Mouse (Mus musculus): ENCODE measurements around the gene Smg7. TPM values are rescaled to one million over a fixed set of nuclear protein-coding genes. Genes with fewer than 3 reads are reported as not detected.

The Smg7 gene
- polyA plus RNA-seq, 1 experiment from 2014 or later = 6.6 TPM

DNA sequence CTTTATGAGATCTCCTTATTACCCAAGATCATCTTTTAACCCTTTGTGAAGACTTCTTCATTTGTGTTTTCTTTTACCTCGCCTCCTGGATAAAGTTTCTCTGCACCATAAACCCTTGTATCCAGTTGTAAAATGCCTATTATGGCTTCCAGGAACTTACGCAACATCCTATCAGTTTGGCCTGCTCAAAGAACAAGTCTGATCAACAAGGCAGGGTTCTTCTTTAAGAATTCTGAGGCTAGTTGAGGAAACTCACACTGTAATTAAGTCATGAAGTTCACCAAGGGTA lies 94.1 kb downstream of the Smg7 start:
- no peaks in the 10 kb centered on the region for H3K27me3 ChIP-seq (ENCODE audit: insufficient read depth, low read length)
- no peaks in the 10 kb centered on the region; the same call in 1 of the 2 replicates for H3K36me3 ChIP-seq (replicated peaks; ENCODE audit: insufficient read depth, low read length)
- H3K9ac ChIP-seq (replicated peaks) = peak overlapping the region; percentile 62
- peak overlapping the region; percentile 51 for H3K4me2 ChIP-seq (ENCODE audit: low read depth, low read length)
- H3K4me3 ChIP-seq (ENCODE audit: low read depth, low read length) = peak overlapping the region; percentile 43
- no peaks in the 10 kb centered on the region for H3K9me3 ChIP-seq (ENCODE audit: low read length)
- 56% methylated on average over 2 of the region's 2 CpGs for WGBS (ENCODE audit: insufficient replicate concordance)
- H3K27ac ChIP-seq (ENCODE audit: low read depth) = peak overlapping the region; percentile 80
- no peaks in the 10 kb centered on the region for H3K4me1 ChIP-seq (ENCODE audit: insufficient read depth)
- TF ChIP-seq EP300 (IDR thresholded peaks at IDR 0.05; ENCODE audit: low read depth) = no peak
- DNase-seq = no peak
- no peak for ATAC-seq

DNA sequence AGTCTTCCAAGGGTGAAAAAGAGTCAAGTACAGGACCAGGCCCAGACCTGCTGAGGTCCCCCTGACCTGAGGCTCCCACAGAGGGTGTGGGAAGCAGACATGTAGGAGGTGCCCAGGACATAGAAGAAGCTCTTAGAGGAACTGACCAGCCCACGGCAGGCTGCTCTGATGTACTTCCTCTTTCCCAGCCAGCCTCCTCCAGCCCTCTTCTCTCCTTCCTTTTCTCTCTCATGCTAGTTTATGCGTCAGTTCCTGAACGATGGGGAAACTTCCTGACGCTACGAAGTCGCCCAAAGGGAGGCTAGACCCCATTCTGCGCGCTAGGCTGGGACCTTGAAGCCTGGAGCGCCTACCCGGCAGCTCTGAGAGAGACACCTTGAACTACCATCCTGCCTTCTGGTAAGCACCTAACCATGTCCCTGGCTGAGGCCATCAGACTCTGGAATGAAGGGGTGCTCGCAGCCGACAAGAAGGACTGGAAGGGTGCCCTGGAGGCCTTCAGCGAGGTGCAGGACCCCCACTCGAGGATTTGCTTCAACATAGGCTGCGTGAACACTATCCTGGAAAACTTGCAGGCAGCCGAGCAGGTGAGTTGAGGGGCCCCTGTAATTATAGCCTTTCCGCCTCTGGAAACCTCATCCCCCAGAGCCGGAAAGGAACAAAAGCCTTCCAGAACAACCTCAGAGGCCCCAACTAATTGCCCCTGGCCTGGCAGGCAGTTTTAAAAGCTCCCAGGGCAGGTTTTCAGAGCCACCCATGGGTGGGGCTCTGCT lies 94.6 kb downstream of the Smg7 start:
- 29% methylated on average over 18 of the region's 18 CpGs for WGBS (ENCODE audit: insufficient replicate concordance)
- Histone ChIP-seq H3K4me2 (ENCODE audit: low read depth, low read length) (peak overlapping the region; percentile 51), H3K9me3 (ENCODE audit: low read length) (no peaks in the 10 kb centered on the region), H3K9ac (replicated peaks) (peak overlapping the region; percentile 62), H3K27me3 (ENCODE audit: insufficient read depth, low read length) (no peaks in the 10 kb centered on the region), H3K36me3 (replicated peaks; ENCODE audit: insufficient read depth, low read length) (no peaks in the 10 kb centered on the region), H3K4me3 (ENCODE audit: low read depth, low read length) (peak overlapping the region; percentile 43), H3K4me1 (ENCODE audit: insufficient read depth) (no peaks in the 10 kb centered on the region), H3K27ac (ENCODE audit: low read depth) (peak overlapping the region; percentile 80)
- DNase-seq (peak; percentile 41), ATAC-seq (peak; percentile 64)
- TF ChIP-seq EP300 (IDR thresholded peaks at IDR 0.05; ENCODE audit: low read depth) (peak; percentile 31; the same call in 1 of the 2 replicates), CTCF (IDR thresholded peaks at IDR 0.05; ENCODE audit: low read depth) (no peak)

DNA sequence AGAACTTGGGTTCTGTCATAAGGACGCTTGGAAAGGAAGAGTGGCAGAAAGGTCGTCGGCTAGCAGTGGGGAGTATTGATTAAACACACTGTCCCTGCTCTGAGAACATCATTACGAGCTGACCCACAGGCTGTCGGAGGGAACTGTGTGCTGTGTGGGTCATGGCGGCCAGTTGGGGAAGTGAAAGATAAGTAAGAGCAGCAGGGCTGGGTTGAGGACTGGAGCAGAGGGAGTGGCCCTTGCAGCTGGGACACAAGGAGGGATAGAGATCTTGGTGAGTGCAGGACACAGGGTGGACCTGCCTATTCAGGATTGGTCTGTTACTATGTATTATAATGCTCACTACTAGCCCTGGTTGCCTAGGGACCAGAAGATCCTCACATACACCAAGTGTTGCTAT lies 97.5 kb downstream of the Smg7 start:
- Histone ChIP-seq H3K4me2 (ENCODE audit: low read depth, low read length) (no peak overlapping the region), H3K36me3 (replicated peaks; ENCODE audit: insufficient read depth, low read length) (no peaks in the 10 kb centered on the region), H3K9ac (replicated peaks) (no peak overlapping the region), H3K27me3 (ENCODE audit: insufficient read depth, low read length) (no peaks in the 10 kb centered on the region), H3K27ac (ENCODE audit: low read depth) (no peak overlapping the region), H3K9me3 (ENCODE audit: low read length) (no peaks in the 10 kb centered on the region), H3K4me3 (ENCODE audit: low read depth, low read length) (no peak overlapping the region), H3K4me1 (ENCODE audit: insufficient read depth) (no peaks in the 10 kb centered on the region; the same call in 1 of the 2 replicates)
- DNase-seq (no peak), ATAC-seq (no peak)
- WGBS (ENCODE audit: insufficient replicate concordance) = 51% methylated on average over 6 of the region's 6 CpGs
- no peak for TF ChIP-seq EP300 (IDR thresholded peaks at IDR 0.05; ENCODE audit: low read depth)
- no peak for TF ChIP-seq CTCF (IDR thresholded peaks at IDR 0.05; ENCODE audit: low read depth)

DNA sequence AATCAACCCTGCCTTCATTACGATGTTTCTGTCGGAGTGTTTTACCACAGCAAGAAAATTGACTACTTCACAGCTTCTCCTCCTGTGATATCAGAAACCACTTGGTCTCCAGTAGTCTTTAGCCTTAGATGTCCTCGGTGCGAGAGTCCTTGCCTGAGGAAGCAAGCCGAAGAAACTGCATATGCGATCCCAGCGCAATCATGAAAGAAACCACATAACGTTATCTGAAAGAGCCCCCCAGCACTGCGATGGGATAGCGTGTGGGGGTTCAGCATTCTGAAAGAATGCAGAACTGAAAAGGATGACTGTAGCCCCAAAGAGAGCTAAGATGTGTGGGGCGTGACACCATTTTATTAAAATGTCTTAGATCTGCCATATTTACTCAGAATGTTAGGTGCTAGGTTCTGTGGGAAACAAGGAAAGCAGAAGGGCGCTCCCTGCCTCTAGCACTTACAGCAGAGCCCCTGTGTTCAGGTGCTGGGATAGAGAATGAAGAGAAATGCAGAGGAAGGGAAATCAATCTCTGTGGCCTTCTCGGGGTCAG lies 101.7 kb downstream of the Smg7 start:
- H3K9ac ChIP-seq (replicated peaks) = no peak overlapping the region
- no peaks in the 10 kb centered on the region for H3K36me3 ChIP-seq (replicated peaks; ENCODE audit: insufficient read depth, low read length)
- WGBS (ENCODE audit: insufficient replicate concordance) = 70% methylated on average over 13 of the region's 13 CpGs
- H3K4me1 ChIP-seq (ENCODE audit: insufficient read depth) = peaks cover 4% of the 10 kb centered on the region
- no peak overlapping the region for H3K4me2 ChIP-seq (ENCODE audit: low read depth, low read length)
- H3K9me3 ChIP-seq (ENCODE audit: low read length) = no peaks in the 10 kb centered on the region
- no peak overlapping the region for H3K4me3 ChIP-seq (ENCODE audit: low read depth, low read length)
- no peak overlapping the region for H3K27ac ChIP-seq (ENCODE audit: low read depth)
- no peak for TF ChIP-seq EP300 (IDR thresholded peaks at IDR 0.05; ENCODE audit: low read depth)
- no peak for TF ChIP-seq CTCF (IDR thresholded peaks at IDR 0.05; ENCODE audit: low read depth)
- DNase-seq (no peak), ATAC-seq (no peak)
- H3K27me3 ChIP-seq (ENCODE audit: insufficient read depth, low read length) = no peaks in the 10 kb centered on the region

DNA sequence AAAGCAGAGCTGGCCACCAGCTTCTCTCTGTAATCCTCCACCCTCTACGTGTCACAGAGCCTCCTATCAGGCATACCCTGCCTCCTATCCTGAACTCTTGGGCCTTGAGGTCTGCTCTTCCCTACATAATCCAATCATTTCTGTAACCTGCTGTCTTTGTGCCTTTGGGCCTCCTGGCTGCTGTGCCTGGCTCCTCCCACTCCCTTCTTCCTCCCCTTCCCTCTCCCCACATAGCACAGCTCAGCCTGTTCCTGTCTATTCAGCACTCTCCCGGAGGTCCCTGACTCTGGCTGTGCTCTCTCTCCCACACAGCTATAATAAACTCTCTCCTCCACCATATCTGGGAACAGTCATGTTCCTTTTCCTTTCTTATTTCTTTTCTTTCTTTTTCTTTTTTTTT lies 102.5 kb downstream of the Smg7 start, which contains the start of gene Ncf2:
TSS of gene Ncf2 (plus strand) at position 298 of the 400 bp plus-strand sequence.
- no peak within 1 kb of the TSS for H3K4me3 ChIP-seq (ENCODE audit: low read depth, low read length)
- no peak within 1 kb of the TSS for H3K4me2 ChIP-seq (ENCODE audit: low read depth, low read length)
- H3K9me3 ChIP-seq (ENCODE audit: low read length) = no peaks in the 10 kb centered on the region
- no peaks in the 10 kb centered on the region for H3K36me3 ChIP-seq (replicated peaks; ENCODE audit: insufficient read depth, low read length)
- ATAC-seq (peak; percentile 33; the same call in 1 of the 2 replicates), DNase-seq (no peak)
- peaks cover 6% of the 10 kb centered on the region for H3K4me1 ChIP-seq (ENCODE audit: insufficient read depth)
- H3K27ac ChIP-seq (ENCODE audit: low read depth) = peak within 1 kb of the TSS; percentile 6
- TF ChIP-seq EP300 (IDR thresholded peaks at IDR 0.05; ENCODE audit: low read depth) = no peak
- TF ChIP-seq CTCF (IDR thresholded peaks at IDR 0.05; ENCODE audit: low read depth) = no peak
- no peak within 1 kb of the TSS for H3K9ac ChIP-seq (replicated peaks)
- H3K27me3 ChIP-seq (ENCODE audit: insufficient read depth, low read length) = no peaks in the 10 kb centered on the region
- WGBS (ENCODE audit: insufficient replicate concordance) = 19% methylated on average over 2 of the region's 2 CpGs

DNA sequence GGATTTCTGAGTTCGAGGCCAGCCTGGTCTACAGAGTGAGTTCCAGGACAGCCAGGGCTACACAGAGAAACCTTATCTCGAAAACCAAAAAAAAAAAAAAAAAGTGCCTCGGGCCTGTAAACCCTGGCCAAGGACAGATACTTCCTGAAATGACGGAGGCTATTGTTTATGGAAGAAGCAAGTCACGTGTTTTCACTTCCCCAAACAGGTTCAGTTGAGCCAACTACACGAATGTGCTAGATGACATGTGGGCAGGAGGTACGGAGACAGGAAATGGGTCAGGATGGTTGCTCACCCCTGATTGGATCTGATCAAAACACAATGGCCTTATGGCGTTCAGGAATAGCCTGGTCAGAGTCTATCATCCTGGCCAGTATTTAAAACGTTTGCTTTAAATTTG lies 104.3 kb downstream of the Smg7 start:
- peak; percentile 29; the same call in 1 of the 2 replicates for TF ChIP-seq EP300 (IDR thresholded peaks at IDR 0.05; ENCODE audit: low read depth)
- TF ChIP-seq CTCF (IDR thresholded peaks at IDR 0.05; ENCODE audit: low read depth) = no peak
- H3K9me3 ChIP-seq (ENCODE audit: low read length) = no peaks in the 10 kb centered on the region
- no peaks in the 10 kb centered on the region for H3K36me3 ChIP-seq (replicated peaks; ENCODE audit: insufficient read depth, low read length)
- no peaks in the 10 kb centered on the region for H3K27me3 ChIP-seq (ENCODE audit: insufficient read depth, low read length)
- ATAC-seq (peak; percentile 78), DNase-seq (no peak)
- no peak overlapping the region for H3K4me3 ChIP-seq (ENCODE audit: low read depth, low read length)
- 33% methylated on average over 9 of the region's 9 CpGs for WGBS (ENCODE audit: insufficient replicate concordance)
- peak overlapping the region; percentile 65 for H3K27ac ChIP-seq (ENCODE audit: low read depth)
- H3K9ac ChIP-seq (replicated peaks) = no peak overlapping the region
- no peak overlapping the region for H3K4me2 ChIP-seq (ENCODE audit: low read depth, low read length)
- H3K4me1 ChIP-seq (ENCODE audit: insufficient read depth) = peaks cover 6% of the 10 kb centered on the region
